Mouse (Mus musculus): ENCODE data around the gene Pten.

- no peak for TF ChIP-seq CTCF (IDR thresholded peaks at IDR 0.05; ENCODE audit: low read depth, low read length)
- no peak for TF ChIP-seq POLR2A (IDR thresholded peaks at IDR 0.05; ENCODE audit: insufficient read depth, low read length)
- TF ChIP-seq EP300 (IDR thresholded peaks at IDR 0.05; ENCODE audit: insufficient read depth, low read depth, low read length): no peak
These were observed 21.8 kb downstream of the Pten start for GRCm38 (mm10) chr19:32779131-32779530.
